Mouse (Mus musculus): ENCODE measurements at regions not wholly inside any gene's neighbourhood (a gene's known extent, or its start where the extent isn't known, plus 50 kb on each side); places are given as distances from the start of the nearest gene placed in this dataset.
A peak's percentile ranks its signal among the peaks of the same experiment; 100 is the strongest.

GRCm38 (mm10) chr14:72110689-72111088 is 380.9 kb downstream of the Gm9195 start:
- Histone ChIP-seq H3K9ac (ENCODE audit: low read length) (no peak overlapping the region), H3K4me3 (ENCODE audit: low read depth, low read length) (no peak overlapping the region), H3K27ac (ENCODE audit: low read depth, low read length) (no peak overlapping the region), H3K9me3 (replicated peaks; ENCODE audit: control insufficient read depth, low read length) (no peaks in the 10 kb centered on the region), H3K27me3 (replicated peaks; ENCODE audit: control insufficient read depth, insufficient read depth, low read length) (no peaks in the 10 kb centered on the region), H3K4me1 (ENCODE audit: control insufficient read depth, insufficient read depth, low read length) (no peaks in the 10 kb centered on the region), H3K36me3 (ENCODE audit: control insufficient read depth, insufficient read depth, low read length) (no peaks in the 10 kb centered on the region), H3K4me2 (ENCODE audit: low read length) (no peak overlapping the region)
- DNase-seq (ENCODE audit: low spot score) (no peak), ATAC-seq (no peak)
- 84% methylated on average over 2 of the region's 2 CpGs for WGBS

- no peaks in the 10 kb centered on the region for H3K9me3 ChIP-seq (replicated peaks; ENCODE audit: control insufficient read depth, low read length)
- 92% methylated on average over 2 of the region's 2 CpGs for WGBS
- H3K27ac ChIP-seq (ENCODE audit: low read depth, low read length), result no peak overlapping the region
- H3K36me3 ChIP-seq (ENCODE audit: control insufficient read depth, insufficient read depth, low read length), result no peaks in the 10 kb centered on the region
- H3K4me3 ChIP-seq (ENCODE audit: low read depth, low read length), result no peak overlapping the region
- ATAC-seq (no peak), DNase-seq (ENCODE audit: low spot score) (no peak)
- no peak overlapping the region for H3K9ac ChIP-seq (ENCODE audit: low read length)
- no peak overlapping the region for H3K4me2 ChIP-seq (ENCODE audit: low read length)
- H3K4me1 ChIP-seq (ENCODE audit: control insufficient read depth, insufficient read depth, low read length), result no peaks in the 10 kb centered on the region
- no peaks in the 10 kb centered on the region for H3K27me3 ChIP-seq (replicated peaks; ENCODE audit: control insufficient read depth, insufficient read depth, low read length)
Measured at GRCm38 (mm10) chr14:72091579-72091978, 400.1 kb downstream of the Gm9195 start.

- Histone ChIP-seq H3K36me3 (ENCODE audit: control insufficient read depth, insufficient read depth, low read length) (no peaks in the 10 kb centered on the region), H3K4me2 (ENCODE audit: low read length) (no peak overlapping the region), H3K9me3 (replicated peaks; ENCODE audit: control insufficient read depth, low read length) (no peaks in the 10 kb centered on the region), H3K27me3 (replicated peaks; ENCODE audit: control insufficient read depth, insufficient read depth, low read length) (no peaks in the 10 kb centered on the region), H3K4me1 (ENCODE audit: control insufficient read depth, insufficient read depth, low read length) (no peaks in the 10 kb centered on the region), H3K27ac (ENCODE audit: low read depth, low read length) (no peak overlapping the region), H3K4me3 (ENCODE audit: low read depth, low read length) (no peak overlapping the region), H3K9ac (ENCODE audit: low read length) (no peak overlapping the region)
- 80% methylated on average over 3 of the region's 3 CpGs for WGBS
- DNase-seq (ENCODE audit: low spot score) (no peak), ATAC-seq (no peak)
Measured at GRCm38 (mm10) chr14:72081473-72081872, 410.2 kb downstream of the Gm9195 start.

GRCm38 (mm10) chr14:72064111-72064812 is 427.4 kb downstream of the Gm9195 start:
- Histone ChIP-seq H3K4me2 (ENCODE audit: low read length) (no peak overlapping the region), H3K4me1 (ENCODE audit: control insufficient read depth, insufficient read depth, low read length) (no peaks in the 10 kb centered on the region), H3K36me3 (ENCODE audit: control insufficient read depth, insufficient read depth, low read length) (no peaks in the 10 kb centered on the region), H3K9me3 (replicated peaks; ENCODE audit: control insufficient read depth, low read length) (no peaks in the 10 kb centered on the region), H3K27me3 (replicated peaks; ENCODE audit: control insufficient read depth, insufficient read depth, low read length) (no peaks in the 10 kb centered on the region), H3K9ac (ENCODE audit: low read length) (no peak overlapping the region), H3K27ac (ENCODE audit: low read depth, low read length) (no peak overlapping the region), H3K4me3 (ENCODE audit: low read depth, low read length) (no peak overlapping the region)
- ATAC-seq (no peak), DNase-seq (ENCODE audit: low spot score) (no peak)
- 95% methylated on average over 12 of the region's 12 CpGs for WGBS

- peak; percentile 81 for DNase-seq (ENCODE audit: low spot score)
Measured at GRCm38 (mm10) chr14:72042881-72043236, 448.8 kb downstream of the Gm9195 start.

GRCm38 (mm10) chr14:72042112-72042880 is 449.3 kb downstream of the Gm9195 start:
- no peaks in the 10 kb centered on the region for H3K9me3 ChIP-seq (replicated peaks; ENCODE audit: control insufficient read depth, low read length)
- H3K4me3 ChIP-seq (ENCODE audit: low read depth, low read length), result no peak overlapping the region
- ATAC-seq (peak; percentile 73; the same call in 1 of the 2 replicates), DNase-seq (ENCODE audit: low spot score) (peak; percentile 67)
- peak overlapping the region; percentile 40; the same call in 1 of the 2 replicates for H3K27ac ChIP-seq (ENCODE audit: low read depth, low read length)
- H3K4me1 ChIP-seq (ENCODE audit: control insufficient read depth, insufficient read depth, low read length), result peaks cover 5% of the 10 kb centered on the region; the same call in 1 of the 2 replicates
- H3K36me3 ChIP-seq (ENCODE audit: control insufficient read depth, insufficient read depth, low read length), result no peaks in the 10 kb centered on the region
- 21% methylated on average over 3 of the region's 3 CpGs for WGBS
- no peaks in the 10 kb centered on the region for H3K27me3 ChIP-seq (replicated peaks; ENCODE audit: control insufficient read depth, insufficient read depth, low read length)
- H3K9ac ChIP-seq (ENCODE audit: low read length), result no peak overlapping the region
- no peak overlapping the region for H3K4me2 ChIP-seq (ENCODE audit: low read length)

More at GRCm38 (mm10) chr14:72042881-72043236, 448.8 kb downstream of the Gm9195 start:
- Histone ChIP-seq H3K27ac (ENCODE audit: low read depth, low read length) (0 out of 2 replicates have a peak overlapping the region, but pooled peaks have one; percentile 40), H3K36me3 (ENCODE audit: control insufficient read depth, insufficient read depth, low read length) (no peaks in the 10 kb centered on the region), H3K9me3 (replicated peaks; ENCODE audit: control insufficient read depth, low read length) (no peaks in the 10 kb centered on the region), H3K4me2 (ENCODE audit: low read length) (no peak overlapping the region), H3K27me3 (replicated peaks; ENCODE audit: control insufficient read depth, insufficient read depth, low read length) (no peaks in the 10 kb centered on the region), H3K9ac (ENCODE audit: low read length) (no peak overlapping the region), H3K4me3 (ENCODE audit: low read depth, low read length) (no peak overlapping the region), H3K4me1 (ENCODE audit: control insufficient read depth, insufficient read depth, low read length) (peaks cover 5% of the 10 kb centered on the region; the same call in 1 of the 2 replicates)
- 16% methylated on average over 2 of the region's 2 CpGs for WGBS
- peak; percentile 87; the same call in 1 of the 2 replicates for ATAC-seq

GRCm38 (mm10) chr14:72030396-72030795 is 461.2 kb downstream of the Gm9195 start:
- Histone ChIP-seq H3K27ac (ENCODE audit: low read depth, low read length) (no peak overlapping the region), H3K9me3 (replicated peaks; ENCODE audit: control insufficient read depth, low read length) (no peaks in the 10 kb centered on the region), H3K4me1 (ENCODE audit: control insufficient read depth, insufficient read depth, low read length) (no peaks in the 10 kb centered on the region), H3K4me3 (ENCODE audit: low read depth, low read length) (no peak overlapping the region), H3K4me2 (ENCODE audit: low read length) (no peak overlapping the region), H3K36me3 (ENCODE audit: control insufficient read depth, insufficient read depth, low read length) (no peaks in the 10 kb centered on the region), H3K27me3 (replicated peaks; ENCODE audit: control insufficient read depth, insufficient read depth, low read length) (no peaks in the 10 kb centered on the region), H3K9ac (ENCODE audit: low read length) (no peak overlapping the region)
- ATAC-seq (no peak), DNase-seq (ENCODE audit: low spot score) (no peak)
- WGBS, result 80% methylated on average over 3 of the region's 3 CpGs

GRCm38 (mm10) chr14:72027362-72028020 is 464.1 kb downstream of the Gm9195 start:
- H3K9me3 ChIP-seq (replicated peaks; ENCODE audit: control insufficient read depth, low read length), result no peaks in the 10 kb centered on the region
- no peak overlapping the region for H3K27ac ChIP-seq (ENCODE audit: low read depth, low read length)
- no peaks in the 10 kb centered on the region for H3K4me1 ChIP-seq (ENCODE audit: control insufficient read depth, insufficient read depth, low read length)
- DNase-seq (ENCODE audit: low spot score) (no peak), ATAC-seq (no peak)
- no peak overlapping the region for H3K4me3 ChIP-seq (ENCODE audit: low read depth, low read length)
- no peaks in the 10 kb centered on the region for H3K27me3 ChIP-seq (replicated peaks; ENCODE audit: control insufficient read depth, insufficient read depth, low read length)
- no peak overlapping the region for H3K9ac ChIP-seq (ENCODE audit: low read length)
- no peaks in the 10 kb centered on the region for H3K36me3 ChIP-seq (ENCODE audit: control insufficient read depth, insufficient read depth, low read length)
- no peak overlapping the region for H3K4me2 ChIP-seq (ENCODE audit: low read length)
- 74% methylated on average over 8 of the region's 8 CpGs for WGBS

Data from forebrain, embryonic 14.5 days (tissue).